Mouse (Mus musculus): ENCODE results near the gene Nphp1. TPM values are rescaled to one million over a fixed set of nuclear protein-coding genes. Genes with fewer than 3 reads are reported as not detected.

Nphp1 gene
- total RNA-seq, 1 experiment from 2014 or later: 20.2 TPM

- peak; percentile 29 to 64; a peak in 3 of 4 replicates for ATAC-seq (replicated peaks in 1 of 2; ENCODE audit: insufficient read depth in 1 of 2, low FRiP score in 2 of 2, low TSS enrichment in 1 of 2, low read depth in 1 of 2, poor library complexity in 2 of 2, severe bottlenecking in 2 of 2)
These were observed 66.4 kb downstream of the Nphp1 start for GRCm38 (mm10) chr2:127722176-127722892.

GRCm38 (mm10) chr2:127718839-127719468 lies 69.7 kb downstream of the Nphp1 start:
- ATAC-seq (replicated peaks in 1 of 2; ENCODE audit: insufficient read depth in 1 of 2, low FRiP score in 2 of 2, low TSS enrichment in 1 of 2, low read depth in 1 of 2, poor library complexity in 2 of 2, severe bottlenecking in 2 of 2): no peak

- ATAC-seq (replicated peaks in 1 of 2; ENCODE audit: insufficient read depth in 1 of 2, low FRiP score in 2 of 2, low TSS enrichment in 1 of 2, low read depth in 1 of 2, poor library complexity in 2 of 2, severe bottlenecking in 2 of 2): no peak
These were observed 74.0 kb downstream of the Nphp1 start for GRCm38 (mm10) chr2:127714726-127715125.

- ATAC-seq (replicated peaks in 1 of 2; ENCODE audit: insufficient read depth in 1 of 2, low FRiP score in 2 of 2, low TSS enrichment in 1 of 2, low read depth in 1 of 2, poor library complexity in 2 of 2, severe bottlenecking in 2 of 2): no peak
These were observed 79.9 kb downstream of the Nphp1 start for GRCm38 (mm10) chr2:127708792-127709191.

- ATAC-seq (replicated peaks in 1 of 2; ENCODE audit: insufficient read depth in 1 of 2, low FRiP score in 2 of 2, low TSS enrichment in 1 of 2, low read depth in 1 of 2, poor library complexity in 2 of 2, severe bottlenecking in 2 of 2): no peak
These were observed 80.6 kb downstream of the Nphp1 start for GRCm38 (mm10) chr2:127708060-127708459.

GRCm38 (mm10) chr2:127705267-127705666 lies 83.4 kb downstream of the Nphp1 start:
- no peak for ATAC-seq (replicated peaks in 1 of 2; ENCODE audit: insufficient read depth in 1 of 2, low FRiP score in 2 of 2, low TSS enrichment in 1 of 2, low read depth in 1 of 2, poor library complexity in 2 of 2, severe bottlenecking in 2 of 2)

Other genes with a start within 250 kb of the Nphp1 start
- 0.31 and 1.1 TPM in 2 replicates for gene Prom2, start 247.4 kb downstream of the Nphp1 start, total RNA-seq (2017)
- 3.6 and 3.9 TPM in 2 replicates for gene Zfp661, start 201.8 kb downstream of the Nphp1 start, total RNA-seq (2017)
- 103 and 107 TPM in 2 replicates for gene Mrps5, start 201.7 kb downstream of the Nphp1 start, total RNA-seq (2017)
- gene Mal, start 132.2 kb downstream of the Nphp1 start, total RNA-seq (2017): not detected in 2 replicates
- not detected in 2 replicates for gene Mall, start 59.0 kb downstream of the Nphp1 start, total RNA-seq (2017)
- 39.9 and 46.1 TPM in 2 replicates for gene Mtln, start 3.6 kb upstream of the Nphp1 start, total RNA-seq (2017)
- 36.4 and 39.6 TPM in 2 replicates for gene Bub1, start 43.0 kb upstream of the Nphp1 start, total RNA-seq (2017)
- not detected in 2 replicates for gene Acoxl, start 50.0 kb upstream of the Nphp1 start, total RNA-seq (2017)